8 mouse cellular contexts compared by ENCODE assay signal in genomic region chr15:25622200-25622866, GRCm38 (mm10). TPM values are rescaled to one million over a fixed set of nuclear protein-coding genes. Genes with fewer than 3 reads are reported as not detected.
DNase-seq lines count a peak whose midpoint lies in the region; ATAC-seq lines count a peak whose summit lies in the region.

Myo10 (plus strand) TSS chr15:25622525.

- H3K36me3 ChIP-seq in forebrain, embryonic 11.5 days (ENCODE audit: control insufficient read depth, insufficient read depth, low read length) = no peaks in the 10 kb centered on the region
- H3K36me3 ChIP-seq in heart, embryonic 15.5 days = no peaks in the 10 kb centered on the region
- H3K36me3 ChIP-seq in liver, embryonic 12.5 days = no peaks in the 10 kb centered on the region
- no peaks in the 10 kb centered on the region for H3K36me3 ChIP-seq in splenic B cell, adult 2 months (ENCODE audit: control insufficient read depth, insufficient read depth, low read length, poor library complexity, severe bottlenecking)

- peaks cover 10% of the 10 kb centered on the region; the same call in 1 of the 2 replicates for H3K27me3 ChIP-seq in forebrain, embryonic 11.5 days (ENCODE audit: control insufficient read depth, insufficient read depth, low read length)
- H3K27me3 ChIP-seq in heart, embryonic 15.5 days = 0 out of 2 replicates have a peak, but pooled peaks cover 5% of the 10 kb centered on the region
- peaks cover 26% of the 10 kb centered on the region for H3K27me3 ChIP-seq in liver, embryonic 12.5 days (replicated peaks)
- H3K27me3 ChIP-seq in splenic B cell, adult 2 months (ENCODE audit: control insufficient read depth, insufficient read depth, low read length, poor library complexity, severe bottlenecking) = no peaks in the 10 kb centered on the region; the same call in 1 of the 2 replicates

- ATAC-seq in forebrain, embryonic 11.5 days (replicated peaks; ENCODE audit: low FRiP score) = peak; percentile 96
- ATAC-seq in heart, embryonic 15.5 days (replicated peaks; ENCODE audit: insufficient number of reproducible peaks, insufficient read depth, low FRiP score, low read depth) = peak; percentile 95
- peak; percentile 92 for ATAC-seq in liver, embryonic 12.5 days

- H3K9me3 ChIP-seq in forebrain, embryonic 11.5 days (ENCODE audit: control insufficient read depth, low read length) = no peaks in the 10 kb centered on the region
- no peaks in the 10 kb centered on the region for H3K9me3 ChIP-seq in heart, embryonic 15.5 days (replicated peaks)
- no peaks in the 10 kb centered on the region for H3K9me3 ChIP-seq in liver, embryonic 12.5 days (replicated peaks)

- H3K9ac ChIP-seq in forebrain, embryonic 11.5 days (ENCODE audit: low read length) = peak within 1 kb of the TSS; percentile 76
- peak within 1 kb of the TSS; percentile 73 for H3K9ac ChIP-seq in heart, embryonic 15.5 days
- peak within 1 kb of the TSS; percentile 74 for H3K9ac ChIP-seq in liver, embryonic 12.5 days

- H3K27ac ChIP-seq in forebrain, embryonic 11.5 days (ENCODE audit: low read depth, low read length) = peak within 1 kb of the TSS; percentile 53
- H3K27ac ChIP-seq in heart, embryonic 15.5 days = peak within 1 kb of the TSS; percentile 76
- H3K27ac ChIP-seq in liver, embryonic 12.5 days = peak within 1 kb of the TSS; percentile 71

- DNase-seq in CD4-positive, CD25-positive, alpha-beta regulatory T cell, adult 2 months (ENCODE audit: low read depth, low spot score) = peak; percentile 99
- peak; percentile 99 for DNase-seq in c-Kit-positive CD71-positive TER-119-positive erythroid progenitor cells, embryonic 14.5 days (ENCODE audit: low spot score)
- DNase-seq in forebrain, embryonic 11.5 days (ENCODE audit: low spot score) = peak; percentile 100
- DNase-seq in kidney, postnatal 14 days = peak; percentile 100
- DNase-seq in naive thymus-derived CD4-positive, alpha-beta T cell, adult 2 months (ENCODE audit: low read depth) = peak; percentile 100
- DNase-seq in splenic B cell, adult 2 months (ENCODE audit: low read depth, low spot score) = peak; percentile 99

- H3K4me2 ChIP-seq in forebrain, embryonic 11.5 days (ENCODE audit: low read depth, low read length, severe bottlenecking) = peak within 1 kb of the TSS; percentile 95
- peak within 1 kb of the TSS; percentile 96 for H3K4me2 ChIP-seq in heart, embryonic 15.5 days
- peak within 1 kb of the TSS; percentile 93 for H3K4me2 ChIP-seq in liver, embryonic 12.5 days

- WGBS in forebrain, embryonic 11.5 days = under 1% methylated on average over 51 of the region's 53 CpGs
- WGBS in heart, embryonic 15.5 days = under 1% methylated on average over 52 of the region's 53 CpGs
- under 1% methylated on average over 52 of the region's 53 CpGs for WGBS in liver, embryonic 12.5 days (ENCODE audit: insufficient replicate concordance)

- peaks cover 1% of the 10 kb centered on the region; the same call in 1 of the 2 replicates for H3K4me1 ChIP-seq in forebrain, embryonic 11.5 days (replicated peaks; ENCODE audit: control insufficient read depth, insufficient read depth, low read length)
- peaks cover 10% of the 10 kb centered on the region; the same call in 1 of the 2 replicates for H3K4me1 ChIP-seq in heart, embryonic 15.5 days (replicated peaks)
- H3K4me1 ChIP-seq in liver, embryonic 12.5 days = peaks cover 35% of the 10 kb centered on the region

- H3K4me3 ChIP-seq in forebrain, embryonic 11.5 days (ENCODE audit: low read depth, low read length) = peak within 1 kb of the TSS; percentile 74
- peak within 1 kb of the TSS; percentile 77 for H3K4me3 ChIP-seq in heart, embryonic 15.5 days
- peak within 1 kb of the TSS; percentile 67 for H3K4me3 ChIP-seq in liver, embryonic 12.5 days

RNA-seq across cellular contexts. Expression of gene Myo10, which starts in this region (rescaled TPM):
- 72.6 and 72.7 TPM in 2 replicates for polyA plus RNA-seq in forebrain, embryonic 11.5 days (2014; fragmentation: Nextera tagmentation; extraction: Ambion mirVana)
- polyA plus RNA-seq in heart, embryonic 15.5 days (2015; fragmentation: Nextera tagmentation; extraction: Ambion mirVana) = 12.5 and 16.4 TPM in 2 replicates
- polyA plus RNA-seq in liver, embryonic 12.5 days (2016; fragmentation: Nextera tagmentation; extraction: Ambion mirVana) = 7.1 and 7.3 TPM in 2 replicates

Comparison
In these comparisons a context has a peak if more than half of its experiments do, and no peak if none do; other contexts are left out.
1. Peak in every context shown above with its lines: DNase-seq, ATAC-seq, H3K4me3 ChIP-seq and H3K27ac ChIP-seq.